Mouse (Mus musculus) liver, postnatal 0 days (tissue): ENCODE measurements at regions not wholly inside any gene's neighbourhood (a gene's known extent, or its start where the extent isn't known, plus 50 kb on each side); places are given as distances from the start of the nearest gene placed in this dataset.

ENCODE experiments used
- ATAC-seq: fragments of 200-750 bp; cut with Nextera tagmentation; 2 replicates; pipeline ENCODE4 v1.8.0; 2017; ENCODE audit warnings: mild to moderate bottlenecking, moderate library complexity
- DNase-seq: peaks from one replicate; pipeline ENCODE4 v3.0.0-alpha.2; 2016
- H3K27ac ChIP-seq: fragments of 300-500 bp; sonication (generic); 2 replicates; pipeline ENCODE4 v1.5.1; 2014; ENCODE audit warnings: antibody characterized with exemption, moderate library complexity, mild to moderate bottlenecking, low read depth
- H3K27me3 ChIP-seq: fragments of 300-500 bp; sonication (generic); 2 replicates; pipeline ENCODE4 v1.6.1; 2014; ENCODE audit warnings: low read length, control low read depth, mixed read lengths; ENCODE audit not compliant: insufficient read depth
- H3K36me3 ChIP-seq: fragments of 300-500 bp; sonication (generic); replicated peaks from 2 replicates; pipeline ENCODE4 v1.6.1; 2014; ENCODE audit warnings: mild to moderate bottlenecking, control low read depth, low read length, moderate library complexity, mixed read lengths; ENCODE audit not compliant: insufficient read depth
- H3K4me1 ChIP-seq: fragments of 300-500 bp; sonication (generic); 2 replicates; pipeline ENCODE4 v1.6.1; 2014; ENCODE audit warnings: antibody characterized with exemption, mild to moderate bottlenecking, control low read depth; ENCODE audit not compliant: insufficient read depth
- H3K4me2 ChIP-seq: fragments of 300-500 bp; sonication (generic); 2 replicates; pipeline ENCODE4 v1.6.1; 2014; ENCODE audit warnings: low read depth, mild to moderate bottlenecking, low read length, moderate library complexity, mixed read lengths
- H3K4me3 ChIP-seq: fragments of 300-500 bp; sonication (generic); 2 replicates; pipeline ENCODE4 v1.5.1; 2014; ENCODE audit warnings: low read depth, low read length
- H3K9ac ChIP-seq: fragments of 300-500 bp; sonication (generic); replicated peaks from 2 replicates; pipeline ENCODE4 v1.6.1; 2014; ENCODE audit warnings: mild to moderate bottlenecking, moderate library complexity
- H3K9me3 ChIP-seq: fragments of 300-500 bp; sonication (generic); 2 replicates; pipeline ENCODE4 v1.6.1; 2016; ENCODE audit warnings: mild to moderate bottlenecking, control low read depth, low read length, mixed read lengths
- CTCF ChIP-seq: sonication (generic); IDR thresholded peaks from 2 replicates; pipeline ENCODE4 v1.5.1; 2016; ENCODE audit warnings: antibody characterized with exemption, low read depth
- EP300 ChIP-seq: IDR thresholded peaks from 2 replicates; pipeline ENCODE4 v1.6.1; 2016; ENCODE audit warnings: antibody characterized with exemption, low read depth, mild to moderate bottlenecking
- WGBS: fragments of 180-500 bp; shearing (Covaris S2); extraction: QIAGEN DNeasy Blood & Tissue Kit; methylation state at CpG from one replicate; pipeline ENCODE4 v1.1.7; 2014; ENCODE audit not compliant: insufficient replicate concordance; 5-methylcytosine and 5-hydroxymethylcytosine counted together

DNA sequence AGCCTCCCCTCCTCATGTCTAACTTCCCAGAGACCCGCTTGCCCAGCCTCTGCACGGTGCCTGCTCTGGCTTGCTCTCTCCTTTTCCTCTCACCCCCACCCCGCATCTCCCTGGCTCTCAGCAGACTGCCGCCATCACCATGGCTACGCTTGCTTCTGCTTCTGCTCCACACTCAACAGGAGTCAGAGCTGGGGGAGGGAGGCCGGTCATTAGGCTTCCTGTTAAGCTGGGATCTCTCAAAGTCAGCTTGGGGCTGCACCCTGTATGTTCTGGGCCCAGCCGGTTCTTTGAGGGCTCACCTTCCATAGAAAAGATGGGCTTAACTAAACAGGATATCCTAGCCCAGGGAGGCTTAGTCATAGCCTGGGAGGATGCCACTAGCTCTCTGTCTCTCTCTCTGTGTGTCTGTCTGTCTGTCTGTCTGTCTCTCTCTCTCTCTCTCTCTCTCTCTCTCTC is 105.7 kb downstream of the Zfp706 start:
- Histone ChIP-seq H3K9ac (no peak overlapping the region), H3K27ac (no peak overlapping the region), H3K4me2 (no peak overlapping the region), H3K36me3 (no peaks in the 10 kb centered on the region), H3K9me3 (no peaks in the 10 kb centered on the region), H3K27me3 (no peaks in the 10 kb centered on the region), H3K4me1 (peaks cover 25% of the 10 kb centered on the region), H3K4me3 (no peak overlapping the region)
- ATAC-seq (peak; percentile 32; the same call in 1 of the 2 replicates), DNase-seq (peak; percentile 37)
- 13% methylated on average over 7 of the region's 7 CpGs for WGBS
- TF ChIP-seq EP300 = no peak
- no peak for TF ChIP-seq CTCF

DNA sequence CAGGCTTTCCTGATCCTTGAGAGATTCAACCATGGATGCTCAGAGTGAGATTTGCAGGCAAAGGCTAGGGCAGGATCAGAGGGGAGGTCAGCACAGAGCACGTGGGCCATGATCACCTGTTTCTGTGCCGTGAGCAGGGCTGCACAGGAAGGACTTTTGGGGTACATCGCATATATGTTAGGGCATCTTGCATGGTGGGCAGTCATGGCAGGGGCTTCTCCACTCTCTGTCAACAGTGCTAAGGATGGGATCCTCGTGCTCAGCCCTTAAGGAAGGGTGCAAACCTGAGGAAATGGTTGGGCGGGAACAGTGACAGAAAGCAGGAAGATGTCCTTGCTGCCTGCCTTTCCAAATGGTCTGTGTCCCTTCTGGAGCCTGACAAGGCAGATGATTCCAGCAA is 106.2 kb downstream of the Zfp706 start:
- Histone ChIP-seq H3K4me2 (no peak overlapping the region), H3K27ac (no peak overlapping the region)
- TF ChIP-seq EP300 (no peak), CTCF (no peak)

DNA sequence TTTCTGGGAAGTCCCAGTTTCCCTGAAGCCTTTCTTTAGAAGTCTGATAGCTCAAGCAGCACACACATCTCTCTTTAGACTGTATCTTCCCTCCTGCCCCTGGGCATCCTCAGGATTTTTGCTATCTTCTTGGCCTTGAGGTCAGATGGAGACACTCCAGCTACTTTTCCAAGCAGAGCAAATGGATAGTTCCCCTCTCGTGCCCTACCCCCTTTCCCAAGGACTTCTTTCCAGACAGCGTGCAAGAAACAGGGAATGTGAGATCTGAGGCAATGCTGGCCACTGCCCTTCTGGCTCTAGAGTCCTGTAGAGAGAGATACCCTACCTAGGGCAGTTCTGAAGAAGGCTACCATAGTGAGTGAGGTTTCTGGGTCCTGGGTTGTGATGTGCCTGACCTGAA is 106.6 kb downstream of the Zfp706 start:
- Histone ChIP-seq H3K36me3 (no peaks in the 10 kb centered on the region), H3K9ac (no peak overlapping the region), H3K4me2 (no peak overlapping the region), H3K9me3 (no peaks in the 10 kb centered on the region), H3K27ac (no peak overlapping the region), H3K4me3 (no peak overlapping the region), H3K4me1 (peaks cover 25% of the 10 kb centered on the region; the same call in 1 of the 2 replicates), H3K27me3 (no peaks in the 10 kb centered on the region)
- DNase-seq (no peak), ATAC-seq (no peak)
- TF ChIP-seq EP300 = no peak
- TF ChIP-seq CTCF = no peak
- WGBS = 55% methylated on average over 2 of the region's 2 CpGs

More for the DNA sequence above, 106.2 kb downstream of the Zfp706 start:
- Histone ChIP-seq H3K27me3 (no peaks in the 10 kb centered on the region), H3K9me3 (no peaks in the 10 kb centered on the region), H3K4me1 (peaks cover 25% of the 10 kb centered on the region; the same call in 1 of the 2 replicates), H3K4me3 (no peak overlapping the region), H3K36me3 (no peaks in the 10 kb centered on the region), H3K9ac (no peak overlapping the region)
- ATAC-seq (no peak), DNase-seq (no peak)
- 55% methylated on average over 5 of the region's 5 CpGs for WGBS

DNA sequence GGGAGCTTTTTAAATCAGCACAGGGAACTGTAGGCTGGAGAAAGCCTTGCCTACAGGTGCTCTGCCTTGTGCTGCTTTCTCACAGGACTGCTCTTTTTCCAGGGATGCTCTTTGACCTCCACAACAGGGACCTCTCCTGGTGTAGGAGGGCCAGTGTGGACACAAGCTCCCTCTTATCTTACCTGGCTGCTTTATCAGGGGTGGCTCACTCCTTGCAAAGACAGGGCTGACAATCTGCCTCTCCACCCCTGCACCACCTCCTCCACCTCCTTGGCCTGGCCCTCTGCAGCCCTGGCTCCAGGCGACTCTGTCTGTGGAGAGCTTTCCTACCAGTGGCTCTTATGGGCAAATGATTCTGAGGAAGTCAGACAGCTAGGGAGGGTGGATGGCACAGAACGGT is 107.7 kb downstream of the Zfp706 start:
- no peak for ATAC-seq
- DNase-seq = no peak
- 61% methylated on average over 2 of the region's 2 CpGs for WGBS
- no peak overlapping the region for H3K27ac ChIP-seq
- H3K4me2 ChIP-seq = no peak overlapping the region
- H3K27me3 ChIP-seq = no peaks in the 10 kb centered on the region
- no peaks in the 10 kb centered on the region for H3K36me3 ChIP-seq
- TF ChIP-seq EP300 (no peak), CTCF (no peak)
- H3K4me3 ChIP-seq = no peak overlapping the region
- H3K9ac ChIP-seq = no peak overlapping the region
- peaks cover 25% of the 10 kb centered on the region; the same call in 1 of the 2 replicates for H3K4me1 ChIP-seq
- H3K9me3 ChIP-seq = no peaks in the 10 kb centered on the region

DNA sequence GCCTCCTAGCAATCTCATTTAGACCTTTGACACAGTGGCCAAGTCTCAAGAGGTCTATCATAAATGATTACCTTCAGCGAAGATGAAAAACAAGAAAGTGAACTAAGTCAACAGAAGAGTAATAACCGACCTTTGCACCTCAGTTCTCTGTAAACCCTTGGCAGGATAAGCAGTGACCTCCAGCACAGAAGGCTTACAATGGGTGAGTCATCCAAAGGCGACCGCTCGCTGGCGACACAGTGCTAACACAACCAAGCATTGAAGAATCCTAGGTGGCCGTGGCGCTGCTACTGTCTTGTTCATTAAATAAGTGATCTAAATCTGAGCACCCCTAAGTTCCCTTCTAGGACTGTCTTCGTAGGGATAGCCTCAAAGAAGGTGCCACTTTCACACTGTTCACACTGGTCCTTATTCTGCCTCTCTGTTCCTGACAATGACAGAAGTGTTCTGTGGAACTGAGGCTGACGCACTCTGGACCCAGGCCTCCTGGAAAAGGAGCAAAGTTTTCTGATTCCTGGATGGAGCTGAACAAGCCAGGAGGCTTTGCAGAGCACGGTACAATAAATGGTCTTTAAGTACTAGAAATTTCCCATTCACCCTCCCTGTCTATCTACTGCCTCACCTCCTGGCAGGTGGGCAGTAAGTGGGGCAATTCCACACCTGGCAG is 108.6 kb downstream of the Zfp706 start:
- Histone ChIP-seq H3K9ac (no peak overlapping the region), H3K4me3 (no peak overlapping the region)

DNA sequence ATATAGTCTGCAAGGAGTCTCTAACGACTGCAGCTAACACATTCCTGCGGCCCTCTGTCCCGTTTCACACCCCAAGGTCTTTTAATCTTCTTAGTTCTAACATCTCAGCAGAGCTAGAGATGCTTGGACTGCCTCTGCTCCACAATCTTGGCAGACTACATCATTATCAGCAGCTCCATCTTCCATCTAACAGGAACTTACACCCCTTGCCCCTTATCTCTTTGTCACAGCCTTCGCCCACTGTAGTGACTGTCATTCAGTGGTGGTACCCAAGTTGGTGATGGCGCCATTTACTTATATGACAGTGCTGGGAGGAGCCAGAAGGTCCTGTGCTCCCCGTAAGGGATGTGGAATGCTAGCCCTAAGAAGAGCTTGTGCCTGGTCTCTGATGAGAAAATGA is 109.2 kb downstream of the Zfp706 start:
- WGBS = 66% methylated on average over 6 of the region's 6 CpGs
- Histone ChIP-seq H3K27me3 (no peaks in the 10 kb centered on the region), H3K36me3 (no peaks in the 10 kb centered on the region), H3K9ac (no peak overlapping the region), H3K4me1 (peaks cover 25% of the 10 kb centered on the region; the same call in 1 of the 2 replicates), H3K4me2 (no peak overlapping the region), H3K9me3 (no peaks in the 10 kb centered on the region), H3K27ac (no peak overlapping the region), H3K4me3 (no peak overlapping the region)
- DNase-seq (no peak), ATAC-seq (no peak)
- TF ChIP-seq EP300 = no peak
- no peak for TF ChIP-seq CTCF

More for the DNA sequence above, 108.6 kb downstream of the Zfp706 start:
- Histone ChIP-seq H3K4me1 (peaks cover 25% of the 10 kb centered on the region; the same call in 1 of the 2 replicates), H3K4me2 (no peak overlapping the region), H3K9me3 (no peaks in the 10 kb centered on the region), H3K36me3 (no peaks in the 10 kb centered on the region), H3K27ac (no peak overlapping the region), H3K27me3 (no peaks in the 10 kb centered on the region)
- 83% methylated on average over 11 of the region's 11 CpGs for WGBS
- no peak for DNase-seq
- no peak for TF ChIP-seq CTCF
- no peak for TF ChIP-seq EP300
- ATAC-seq = 0 out of 2 replicates have a peak, but pooled peaks have one; percentile 33
